Mouse (Mus musculus) heart, postnatal 0 days (tissue): ENCODE results near the gene Dut. TPM values are rescaled to one million over a fixed set of nuclear protein-coding genes. Genes with fewer than 3 reads are reported as not detected.
"Not testable (repeated sequence)": the region's sequence is repeated elsewhere in the genome, so short reads cannot be mapped to it uniquely, and the experiment has no call there.

Experiments used
- ATAC-seq: fragments of 200-750 bp; cut with Nextera tagmentation; 2 replicates; pipeline ENCODE4 v1.8.0; 2017; ENCODE audit warnings: low read depth, moderate number of reproducible peaks, moderate library complexity; ENCODE audit not compliant: insufficient read depth
- DNase-seq: peaks from one replicate; pipeline ENCODE4 v3.0.0-alpha.2; 2016; ENCODE audit warnings: low spot score
- H3K27ac ChIP-seq: fragments of 300-500 bp; sonication (generic); 2 replicates; pipeline ENCODE4 v1.5.1; 2014; ENCODE audit warnings: low read depth, mild to moderate bottlenecking
- H3K27me3 ChIP-seq: fragments of 300-500 bp; sonication (generic); 2 replicates; pipeline ENCODE4 v1.6.1; 2014; ENCODE audit warnings: low read length, mixed read lengths; ENCODE audit not compliant: control insufficient read depth, insufficient read depth
- H3K36me3 ChIP-seq: fragments of 300-500 bp; sonication (generic); replicated peaks from 2 replicates; pipeline ENCODE4 v1.6.1; 2014; ENCODE audit warnings: low read length, mixed read lengths; ENCODE audit not compliant: control insufficient read depth, insufficient read depth
- H3K4me1 ChIP-seq: fragments of 300-500 bp; sonication (generic); 2 replicates; pipeline ENCODE4 v1.6.1; 2014; ENCODE audit warnings: antibody characterized with exemption; ENCODE audit not compliant: control insufficient read depth, insufficient read depth
- H3K4me2 ChIP-seq: fragments of 300-500 bp; sonication (generic); 2 replicates; pipeline ENCODE4 v1.6.1; 2014; ENCODE audit warnings: low read depth, mild to moderate bottlenecking, low read length, moderate library complexity
- H3K4me3 ChIP-seq: fragments of 300-500 bp; sonication (generic); 2 replicates; pipeline ENCODE4 v1.5.1; 2014; ENCODE audit warnings: low read depth, low read length
- H3K9ac ChIP-seq: fragments of 300-500 bp; sonication (generic); replicated peaks from 2 replicates; pipeline ENCODE4 v1.6.1; 2014; ENCODE audit warnings: low read depth, low read length, mixed read lengths
- H3K9me3 ChIP-seq: fragments of 300-500 bp; sonication (generic); replicated peaks from 2 replicates; pipeline ENCODE4 v1.6.1; 2016; ENCODE audit warnings: low read length; ENCODE audit not compliant: control insufficient read depth
- CTCF ChIP-seq: IDR thresholded peaks from 2 replicates; pipeline ENCODE4 v1.5.1; 2016; ENCODE audit warnings: antibody characterized with exemption, control low read depth, low read depth
- EP300 ChIP-seq: IDR thresholded peaks from 2 replicates; pipeline ENCODE4 v1.6.1; 2016; ENCODE audit warnings: antibody characterized with exemption, low read depth
- WGBS: fragments of 180-500 bp; shearing (Covaris S2); extraction: QIAGEN DNeasy Blood & Tissue Kit; methylation state at CpG from one replicate; pipeline ENCODE4 v1.1.7; 2014; 5-methylcytosine and 5-hydroxymethylcytosine counted together
- polyA plus RNA-seq: library from polyadenylated mRNA; unstranded; fragments of >200 nt; fragmentation: Nextera tagmentation; extraction: Ambion mirVana; gene quantifications from 2 replicates; pipeline ENCODE4 v1.2.1, GENCODE M21; 2015
- total RNA-seq: library from RNA; depleted of rRNA; stranded (reverse); fragments of >200 nt; gene quantifications from 2 replicates; pipeline ENCODE4 v1.2.3, GENCODE M21; 2014; ENCODE audit warnings: low replicate concordance

Dut gene
- total and polyA plus RNA-seq, 2 experiments from 2014 or later = 69.1 to 93.0 TPM

DNA sequence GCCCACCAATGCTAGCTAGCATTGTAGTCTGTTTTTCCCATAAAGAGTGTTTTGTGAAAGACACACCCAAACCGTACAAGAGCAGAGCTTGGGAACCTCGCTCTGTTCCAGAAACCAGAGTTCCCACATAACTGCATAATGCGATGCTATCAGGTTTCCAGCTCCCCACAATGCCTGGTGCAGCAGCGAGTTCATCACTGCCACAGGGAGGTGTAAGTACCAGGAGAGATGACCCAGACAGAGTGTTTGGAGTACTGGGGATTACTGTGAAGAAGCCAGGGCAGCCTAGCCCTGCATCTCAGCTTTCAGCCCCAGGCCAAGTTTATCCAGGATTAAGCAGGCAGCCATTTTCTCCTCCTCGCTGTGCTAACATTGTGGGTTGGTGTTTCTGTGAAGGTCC is 28.6 kb downstream of the Dut start:
- WGBS = 68% methylated on average over 5 of the region's 5 CpGs
- ATAC-seq (no peak), DNase-seq (no peak)
- Histone ChIP-seq H3K27ac (no peak overlapping the region), H3K4me3 (no peak overlapping the region), H3K4me2 (no peak overlapping the region), H3K36me3 (no peaks in the 10 kb centered on the region), H3K9ac (no peak overlapping the region), H3K9me3 (0 out of 2 replicates have a peak, but pooled peaks cover 5% of the 10 kb centered on the region), H3K27me3 (no peaks in the 10 kb centered on the region), H3K4me1 (peaks cover 4% of the 10 kb centered on the region; the same call in 1 of the 2 replicates)
- no peak for TF ChIP-seq EP300

DNA sequence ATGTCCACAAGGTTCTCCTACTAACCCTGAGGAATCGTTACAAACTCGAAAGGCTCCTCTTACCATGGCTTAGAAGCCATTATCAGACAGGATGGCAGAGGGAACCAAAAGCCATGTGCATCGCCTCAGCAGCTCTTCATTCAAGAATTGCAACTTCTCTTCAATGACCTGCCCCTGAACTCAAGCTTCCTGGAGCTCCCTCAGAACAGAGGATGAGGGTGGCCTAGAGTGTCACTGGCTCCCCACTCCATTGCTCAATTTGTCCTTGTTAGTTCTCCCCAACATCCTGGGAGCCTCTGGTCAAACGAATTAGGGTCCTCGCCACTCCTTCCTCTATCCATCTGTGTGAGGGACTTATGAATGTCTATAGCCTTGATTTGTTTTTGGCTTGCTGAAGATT is 29.7 kb downstream of the Dut start:
- TF ChIP-seq CTCF (no peak), EP300 (no peak)
- 84% methylated on average over 5 of the region's 5 CpGs for WGBS

DNA sequence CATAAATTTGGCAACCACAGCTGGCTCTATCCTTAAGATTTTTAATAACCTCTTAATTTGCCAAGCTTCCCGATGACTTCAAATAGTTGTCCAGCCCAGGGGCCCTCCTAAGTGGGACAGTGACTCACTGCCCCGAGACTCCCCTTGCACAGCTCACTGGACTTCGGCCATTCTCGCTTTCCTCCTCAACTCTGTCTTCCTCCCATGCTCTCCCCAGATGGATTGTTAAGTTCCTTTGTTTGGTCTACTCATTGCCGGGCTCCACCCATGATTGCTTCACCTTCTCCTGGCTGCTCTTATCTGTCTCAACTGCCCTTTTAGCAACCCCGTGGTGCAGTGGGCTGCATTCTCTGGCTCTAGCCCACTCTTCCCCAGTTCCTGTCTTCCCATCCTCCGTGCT is 31.5 kb downstream of the Dut start:
- no peaks in the 10 kb centered on the region for H3K9me3 ChIP-seq
- TF ChIP-seq CTCF (no peak), EP300 (no peak)
- no peak overlapping the region for H3K4me3 ChIP-seq
- no peak overlapping the region for H3K4me2 ChIP-seq
- H3K36me3 ChIP-seq = no peaks in the 10 kb centered on the region
- H3K4me1 ChIP-seq = peaks cover 4% of the 10 kb centered on the region; the same call in 1 of the 2 replicates
- no peak overlapping the region for H3K9ac ChIP-seq
- ATAC-seq = peak; percentile 30; the same call in 1 of the 2 replicates
- DNase-seq = no peak
- H3K27me3 ChIP-seq = no peaks in the 10 kb centered on the region
- H3K27ac ChIP-seq = no peak overlapping the region
- 48% methylated on average over 7 of the region's 7 CpGs for WGBS

More for the DNA sequence above, 29.7 kb downstream of the Dut start:
- peaks cover 4% of the 10 kb centered on the region; the same call in 1 of the 2 replicates for H3K4me1 ChIP-seq
- no peaks in the 10 kb centered on the region for H3K36me3 ChIP-seq
- ATAC-seq (no peak), DNase-seq (no peak)
- 0 out of 2 replicates have a peak, but pooled peaks cover under 1% of the 10 kb centered on the region for H3K9me3 ChIP-seq
- H3K9ac ChIP-seq = no peak overlapping the region
- no peak overlapping the region for H3K4me2 ChIP-seq
- H3K27me3 ChIP-seq = no peaks in the 10 kb centered on the region
- H3K4me3 ChIP-seq = no peak overlapping the region
- H3K27ac ChIP-seq = no peak overlapping the region

DNA sequence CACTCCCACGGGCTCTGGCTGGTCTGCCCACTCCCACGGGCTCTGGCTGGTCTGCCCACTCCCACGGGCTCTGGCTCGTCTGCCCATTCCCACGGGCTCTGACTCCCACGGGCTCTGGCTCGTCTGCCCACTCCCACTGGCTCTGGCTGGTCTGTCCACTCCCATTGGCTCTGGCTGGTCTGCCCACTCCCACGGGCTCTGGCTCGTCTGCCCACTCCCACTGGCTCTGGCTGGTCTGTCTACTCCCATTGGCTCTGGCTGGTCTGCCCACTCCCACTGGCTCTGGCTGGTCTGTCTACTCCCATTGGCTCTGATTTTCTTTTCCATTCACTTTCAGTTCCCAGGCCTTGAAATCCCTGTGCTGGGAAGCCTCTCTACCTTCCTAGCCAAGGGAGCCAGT is 33.0 kb downstream of the Dut start:
- not testable (repeated sequence) for H3K4me1 ChIP-seq, ATAC-seq, H3K4me3 ChIP-seq, H3K27me3 ChIP-seq, H3K27ac ChIP-seq, H3K36me3 ChIP-seq, H3K9ac ChIP-seq, DNase-seq, H3K4me2 ChIP-seq, H3K9me3 ChIP-seq
- WGBS = 76% methylated on average over 9 of the region's 9 CpGs

DNA sequence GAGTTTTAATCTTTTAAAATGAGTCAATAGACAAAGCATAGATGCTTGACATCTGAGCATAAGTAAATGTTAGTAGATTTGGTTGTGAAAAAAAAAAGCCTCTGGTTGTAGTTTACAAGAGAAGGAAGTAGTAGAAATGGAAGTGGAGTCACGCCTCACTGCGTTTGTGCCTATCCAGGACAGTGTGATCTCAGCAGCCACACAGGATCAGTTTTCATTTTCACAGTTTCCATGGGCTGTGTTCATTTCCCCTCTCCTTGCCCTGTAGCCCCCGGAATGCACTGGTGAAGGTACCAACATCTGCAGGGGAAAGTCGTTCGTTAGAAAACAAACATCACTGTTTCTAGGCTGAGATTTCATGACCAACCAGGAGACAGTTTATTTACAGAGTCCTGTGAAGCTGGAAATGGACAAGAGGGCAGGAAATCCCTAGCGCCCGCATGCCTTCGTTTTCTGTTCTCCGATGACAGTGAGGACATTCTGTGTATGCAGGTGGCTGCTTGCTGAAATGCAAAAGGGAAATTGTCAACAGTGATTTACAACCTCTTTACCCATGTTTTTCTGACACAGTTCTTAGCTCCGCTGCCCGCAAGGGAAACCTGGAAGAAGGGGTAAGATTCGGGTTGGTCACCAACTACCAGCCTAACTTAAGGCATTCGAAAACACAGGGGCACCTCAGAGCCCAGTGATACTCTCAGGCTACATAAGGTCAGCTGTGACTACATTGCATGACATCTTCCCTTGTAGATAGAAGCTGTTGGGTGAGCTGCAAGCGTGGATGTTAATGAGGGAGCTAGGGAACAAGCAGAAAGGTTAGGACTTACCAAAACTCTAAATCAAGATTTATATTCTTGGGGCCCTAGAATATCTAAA is 35.6 kb downstream of the Dut start:
- no peak overlapping the region for H3K27ac ChIP-seq
- ATAC-seq = no peak
- DNase-seq = no peak
- H3K9me3 ChIP-seq = no peaks in the 10 kb centered on the region
- TF ChIP-seq EP300 = no peak
- no peak for TF ChIP-seq CTCF
- no peaks in the 10 kb centered on the region for H3K27me3 ChIP-seq
- 59% methylated on average over 14 of the region's 14 CpGs for WGBS
- H3K4me3 ChIP-seq = no peak overlapping the region
- no peak overlapping the region for H3K9ac ChIP-seq
- peaks cover 4% of the 10 kb centered on the region; the same call in 1 of the 2 replicates for H3K4me1 ChIP-seq
- no peaks in the 10 kb centered on the region for H3K36me3 ChIP-seq
- H3K4me2 ChIP-seq = 0 out of 2 replicates have a peak overlapping the region, but pooled peaks have one; percentile 5
